Mouse (Mus musculus): Measurements from ENCODE around the gene Cyb5r3. TPM values are rescaled to one million over a fixed set of nuclear protein-coding genes. Genes with fewer than 3 reads are reported as not detected.

Gene Cyb5r3
- polyA plus RNA-seq, 1 experiment from 2014 or later: 136 TPM

DNA sequence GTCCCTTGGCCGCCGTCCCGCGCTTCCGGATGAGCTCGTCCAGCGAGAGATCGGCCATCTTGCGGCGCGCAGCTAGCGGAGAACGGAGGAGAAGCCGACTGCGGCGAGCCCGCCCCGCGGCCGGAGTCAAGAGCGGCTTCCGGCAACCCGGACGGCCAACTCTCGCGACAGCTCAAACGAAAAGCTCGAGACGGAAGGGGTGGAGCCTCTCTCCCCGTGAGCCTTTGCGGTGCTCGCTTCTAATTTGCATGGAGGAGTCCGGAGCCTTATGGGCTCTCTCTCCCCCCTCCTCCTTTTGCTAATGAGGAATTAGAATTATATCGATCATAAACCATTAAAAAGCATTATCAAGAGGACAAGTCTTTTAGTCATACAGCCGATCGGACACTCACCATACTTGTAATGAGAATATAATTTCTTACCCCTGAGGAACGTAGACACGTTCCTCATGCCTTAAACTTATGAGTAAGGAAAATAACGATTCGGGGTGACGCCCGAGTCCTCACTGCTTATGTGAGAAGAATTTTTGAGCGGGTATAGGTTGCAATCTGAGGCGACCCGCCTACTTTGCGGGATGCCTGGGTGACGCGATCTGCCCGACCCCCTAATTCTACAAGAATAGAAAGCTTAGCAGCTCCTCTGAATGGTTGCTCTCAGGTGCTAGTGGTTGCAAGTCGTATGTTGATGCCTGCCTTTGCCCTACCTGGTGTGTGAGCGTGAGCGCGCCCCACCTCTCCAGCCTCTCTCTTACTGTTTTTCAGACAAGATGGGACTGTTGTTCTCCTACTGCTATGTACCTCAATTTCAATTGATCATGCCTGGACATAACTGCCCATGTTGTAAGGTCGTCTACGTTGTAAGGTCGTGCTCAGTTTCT lies 23.0 kb downstream of the Cyb5r3 start, which contains the start of gene Poldip3:
TSS of gene Poldip3 (minus strand) at position 189 of the 877 bp plus-strand sequence.
- peak within 1 kb of the TSS; percentile 97 for H3K9ac ChIP-seq (ENCODE audit: low read length)
- peak within 1 kb of the TSS; percentile 94 for H3K4me3 ChIP-seq (ENCODE audit: low read depth, low read length)
- under 1% methylated on average over 56 of the region's 56 CpGs for WGBS
- no peaks in the 10 kb centered on the region for H3K9me3 ChIP-seq (ENCODE audit: control insufficient read depth, low read length)
- peak within 1 kb of the TSS; percentile 94 for H3K27ac ChIP-seq (replicated peaks; ENCODE audit: low read depth, low read length)
- no peaks in the 10 kb centered on the region for H3K27me3 ChIP-seq (ENCODE audit: control insufficient read depth, insufficient read depth, low read length)
- peaks cover 5% of the 10 kb centered on the region; the same call in 1 of the 2 replicates for H3K36me3 ChIP-seq (ENCODE audit: control insufficient read depth, insufficient read depth, low read length)
- peak; percentile 98 for DNase-seq (ENCODE audit: low spot score)
- H3K4me1 ChIP-seq (ENCODE audit: control insufficient read depth, insufficient read depth, low read length): peaks cover 5% of the 10 kb centered on the region
- peak within 1 kb of the TSS; percentile 79 for H3K4me2 ChIP-seq (ENCODE audit: low read depth, severe bottlenecking)
- ATAC-seq (ENCODE audit: insufficient number of reproducible peaks, low FRiP score, low TSS enrichment, low read depth): peak; percentile 92

DNA sequence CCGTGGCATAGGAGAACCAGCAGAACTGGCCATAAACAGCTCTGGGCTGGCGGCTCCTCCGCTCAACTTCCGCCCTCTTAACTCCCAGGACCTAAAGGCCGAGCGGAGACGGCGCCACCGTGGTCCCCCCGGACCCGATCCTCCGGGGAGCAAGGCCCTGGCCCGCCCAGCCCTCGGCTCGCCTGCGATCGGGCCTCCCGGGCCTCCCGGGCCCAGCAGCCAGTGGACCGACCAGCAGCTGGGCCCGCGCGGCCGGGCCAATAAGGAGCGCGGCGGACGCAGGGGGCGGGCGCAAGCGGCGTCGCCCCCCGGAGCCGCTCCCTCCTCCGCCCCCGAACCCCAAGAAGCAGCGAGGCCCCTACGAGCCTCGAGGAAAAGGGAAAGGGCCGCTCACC lies 23.6 kb downstream of the Cyb5r3 start:
- Histone ChIP-seq H3K4me3 (ENCODE audit: low read depth, low read length) (peak overlapping the region; percentile 94), H3K4me2 (ENCODE audit: low read depth, severe bottlenecking) (peak overlapping the region; percentile 79), H3K27me3 (ENCODE audit: control insufficient read depth, insufficient read depth, low read length) (no peaks in the 10 kb centered on the region), H3K9ac (ENCODE audit: low read length) (peak overlapping the region; percentile 97), H3K27ac (replicated peaks; ENCODE audit: low read depth, low read length) (peak overlapping the region; percentile 94), H3K9me3 (ENCODE audit: control insufficient read depth, low read length) (no peaks in the 10 kb centered on the region), H3K36me3 (ENCODE audit: control insufficient read depth, insufficient read depth, low read length) (peaks cover 5% of the 10 kb centered on the region; the same call in 1 of the 2 replicates), H3K4me1 (ENCODE audit: control insufficient read depth, insufficient read depth, low read length) (peaks cover 5% of the 10 kb centered on the region)
- peak; percentile 68 for ATAC-seq (ENCODE audit: insufficient number of reproducible peaks, low FRiP score, low TSS enrichment, low read depth)
- under 1% methylated on average over 41 of the region's 41 CpGs for WGBS
- no peak for DNase-seq (ENCODE audit: low spot score)

DNA sequence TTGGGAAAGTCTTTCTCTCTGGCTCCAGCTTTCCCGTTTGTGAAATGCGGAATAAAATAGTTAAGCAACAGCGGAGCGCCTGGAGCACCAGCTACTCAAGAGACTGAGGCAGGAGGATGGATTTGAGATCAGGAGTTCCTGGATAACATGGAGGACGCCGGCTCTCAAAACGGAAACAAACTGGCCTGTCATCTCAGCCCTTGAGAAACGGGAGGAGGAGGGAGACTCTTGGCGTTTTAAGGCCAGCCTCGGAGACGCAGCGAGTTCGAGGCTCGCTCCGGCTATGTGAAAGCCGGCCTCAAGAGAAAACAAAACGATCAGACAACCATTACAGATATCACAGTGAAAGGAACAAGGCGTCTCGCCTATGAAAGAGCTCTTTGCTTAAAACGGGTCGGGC lies 24.0 kb downstream of the Cyb5r3 start:
- 4% methylated on average over 21 of the region's 21 CpGs for WGBS
- Histone ChIP-seq H3K4me3 (ENCODE audit: low read depth, low read length) (peak overlapping the region; percentile 94), H3K9me3 (ENCODE audit: control insufficient read depth, low read length) (no peaks in the 10 kb centered on the region), H3K27ac (replicated peaks; ENCODE audit: low read depth, low read length) (peak overlapping the region; percentile 94), H3K4me1 (ENCODE audit: control insufficient read depth, insufficient read depth, low read length) (peaks cover 5% of the 10 kb centered on the region), H3K9ac (ENCODE audit: low read length) (peak overlapping the region; percentile 97), H3K4me2 (ENCODE audit: low read depth, severe bottlenecking) (peak overlapping the region; percentile 79), H3K27me3 (ENCODE audit: control insufficient read depth, insufficient read depth, low read length) (no peaks in the 10 kb centered on the region), H3K36me3 (ENCODE audit: control insufficient read depth, insufficient read depth, low read length) (peaks cover 5% of the 10 kb centered on the region; the same call in 1 of the 2 replicates)
- ATAC-seq (ENCODE audit: insufficient number of reproducible peaks, low FRiP score, low TSS enrichment, low read depth) (no peak), DNase-seq (ENCODE audit: low spot score) (no peak)

DNA sequence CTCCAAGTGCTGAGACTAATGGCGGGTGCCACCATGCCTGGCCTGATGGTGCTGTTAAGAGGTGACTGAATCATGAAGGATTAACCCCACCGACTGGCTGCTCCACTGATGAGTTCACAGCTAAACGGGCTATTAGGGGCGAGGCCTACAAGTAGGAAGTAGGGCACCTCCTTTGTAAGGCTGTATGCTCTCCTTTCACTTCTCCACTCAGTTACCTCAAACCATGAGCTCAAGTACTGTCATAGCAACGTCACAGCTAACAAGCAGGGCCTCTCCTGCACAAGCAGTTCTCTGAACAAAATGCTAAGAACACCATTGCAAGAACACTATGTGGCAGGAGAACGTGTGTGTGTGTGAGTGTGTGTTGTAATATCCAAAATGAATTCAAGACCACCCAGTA lies 26.9 kb downstream of the Cyb5r3 start:
- WGBS: 94% methylated on average over 6 of the region's 6 CpGs
- no peak overlapping the region for H3K27ac ChIP-seq (replicated peaks; ENCODE audit: low read depth, low read length)
- H3K27me3 ChIP-seq (ENCODE audit: control insufficient read depth, insufficient read depth, low read length): no peaks in the 10 kb centered on the region
- H3K9ac ChIP-seq (ENCODE audit: low read length): no peak overlapping the region
- peaks cover 5% of the 10 kb centered on the region; the same call in 1 of the 2 replicates for H3K36me3 ChIP-seq (ENCODE audit: control insufficient read depth, insufficient read depth, low read length)
- peaks cover 5% of the 10 kb centered on the region for H3K4me1 ChIP-seq (ENCODE audit: control insufficient read depth, insufficient read depth, low read length)
- H3K9me3 ChIP-seq (ENCODE audit: control insufficient read depth, low read length): no peaks in the 10 kb centered on the region
- DNase-seq (ENCODE audit: low spot score) (no peak), ATAC-seq (ENCODE audit: insufficient number of reproducible peaks, low FRiP score, low TSS enrichment, low read depth) (no peak)
- no peak overlapping the region for H3K4me2 ChIP-seq (ENCODE audit: low read depth, severe bottlenecking)
- no peak overlapping the region for H3K4me3 ChIP-seq (ENCODE audit: low read depth, low read length)

DNA sequence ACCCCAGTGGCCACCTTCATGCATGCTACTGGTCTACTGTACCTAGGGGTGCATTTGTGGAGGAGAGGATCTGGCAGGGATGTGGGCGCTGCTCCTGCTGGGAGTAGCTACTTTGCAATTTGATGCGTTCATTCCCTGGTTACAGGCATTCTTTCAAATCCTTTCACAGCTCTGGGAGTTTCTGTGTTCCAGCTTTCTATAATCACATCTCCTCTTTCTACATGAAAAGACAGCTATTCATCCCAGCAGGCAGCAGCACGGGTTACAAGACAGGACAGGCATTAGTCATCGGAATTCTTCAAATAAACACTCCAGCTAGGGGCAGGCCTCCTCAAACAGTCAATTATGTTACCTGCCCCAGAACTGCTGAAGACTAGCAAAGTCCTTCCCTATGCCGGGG lies 29.5 kb downstream of the Cyb5r3 start:
- H3K27ac ChIP-seq (replicated peaks; ENCODE audit: low read depth, low read length): no peak overlapping the region
- no peak overlapping the region for H3K4me2 ChIP-seq (ENCODE audit: low read depth, severe bottlenecking)
- no peaks in the 10 kb centered on the region for H3K27me3 ChIP-seq (ENCODE audit: control insufficient read depth, insufficient read depth, low read length)
- no peaks in the 10 kb centered on the region for H3K9me3 ChIP-seq (ENCODE audit: control insufficient read depth, low read length)
- H3K4me3 ChIP-seq (ENCODE audit: low read depth, low read length): no peak overlapping the region
- peaks cover 9% of the 10 kb centered on the region; the same call in 1 of the 2 replicates for H3K36me3 ChIP-seq (ENCODE audit: control insufficient read depth, insufficient read depth, low read length)
- 73% methylated on average over 5 of the region's 5 CpGs for WGBS
- no peak for ATAC-seq (ENCODE audit: insufficient number of reproducible peaks, low FRiP score, low TSS enrichment, low read depth)
- H3K4me1 ChIP-seq (ENCODE audit: control insufficient read depth, insufficient read depth, low read length): peaks cover under 1% of the 10 kb centered on the region; the same call in 1 of the 2 replicates
- no peak for DNase-seq (ENCODE audit: low spot score)
- H3K9ac ChIP-seq (ENCODE audit: low read length): no peak overlapping the region

GRCm38 (mm10) chr15:83135654-83136053 lies 36.7 kb downstream of the Cyb5r3 start:
- Histone ChIP-seq H3K9ac (ENCODE audit: low read length) (no peak overlapping the region), H3K4me1 (ENCODE audit: control insufficient read depth, insufficient read depth, low read length) (no peaks in the 10 kb centered on the region), H3K36me3 (ENCODE audit: control insufficient read depth, insufficient read depth, low read length) (peaks cover 34% of the 10 kb centered on the region), H3K4me3 (ENCODE audit: low read depth, low read length) (no peak overlapping the region), H3K4me2 (ENCODE audit: low read depth, severe bottlenecking) (no peak overlapping the region), H3K27me3 (ENCODE audit: control insufficient read depth, insufficient read depth, low read length) (no peaks in the 10 kb centered on the region), H3K9me3 (ENCODE audit: control insufficient read depth, low read length) (no peaks in the 10 kb centered on the region), H3K27ac (replicated peaks; ENCODE audit: low read depth, low read length) (no peak overlapping the region)
- DNase-seq (ENCODE audit: low spot score) (no peak), ATAC-seq (ENCODE audit: insufficient number of reproducible peaks, low FRiP score, low TSS enrichment, low read depth) (no peak)
- WGBS: 93% methylated on average over 2 of the region's 2 CpGs

DNA sequence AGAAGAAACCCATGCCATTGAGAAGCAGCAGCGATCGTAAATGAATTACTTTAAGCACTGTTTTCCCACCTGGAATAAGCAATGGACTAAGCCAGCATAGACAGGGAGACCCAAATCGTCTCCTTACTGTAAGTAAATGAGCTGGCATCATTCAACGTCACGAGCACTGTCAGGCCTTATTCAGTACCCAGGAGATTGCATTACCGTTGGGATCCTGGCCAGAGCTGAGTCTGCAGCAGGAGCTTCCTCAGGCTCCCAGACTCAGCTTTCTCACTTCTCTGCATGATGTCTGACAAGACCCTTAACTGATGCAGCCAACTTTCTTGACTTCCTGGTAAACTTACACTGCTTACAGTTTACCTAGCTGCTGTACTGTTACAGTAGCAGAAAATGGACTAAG lies 37.7 kb downstream of the Cyb5r3 start:
- no peak overlapping the region for H3K9ac ChIP-seq (ENCODE audit: low read length)
- no peak overlapping the region for H3K4me3 ChIP-seq (ENCODE audit: low read depth, low read length)
- H3K27ac ChIP-seq (replicated peaks; ENCODE audit: low read depth, low read length): no peak overlapping the region
- peaks cover 34% of the 10 kb centered on the region for H3K36me3 ChIP-seq (ENCODE audit: control insufficient read depth, insufficient read depth, low read length)
- no peaks in the 10 kb centered on the region for H3K27me3 ChIP-seq (ENCODE audit: control insufficient read depth, insufficient read depth, low read length)
- 94% methylated on average over 6 of the region's 6 CpGs for WGBS
- ATAC-seq (ENCODE audit: insufficient number of reproducible peaks, low FRiP score, low TSS enrichment, low read depth): no peak
- H3K4me1 ChIP-seq (ENCODE audit: control insufficient read depth, insufficient read depth, low read length): no peaks in the 10 kb centered on the region
- no peaks in the 10 kb centered on the region for H3K9me3 ChIP-seq (ENCODE audit: control insufficient read depth, low read length)
- H3K4me2 ChIP-seq (ENCODE audit: low read depth, severe bottlenecking): no peak overlapping the region
- DNase-seq (ENCODE audit: low spot score): no peak

DNA sequence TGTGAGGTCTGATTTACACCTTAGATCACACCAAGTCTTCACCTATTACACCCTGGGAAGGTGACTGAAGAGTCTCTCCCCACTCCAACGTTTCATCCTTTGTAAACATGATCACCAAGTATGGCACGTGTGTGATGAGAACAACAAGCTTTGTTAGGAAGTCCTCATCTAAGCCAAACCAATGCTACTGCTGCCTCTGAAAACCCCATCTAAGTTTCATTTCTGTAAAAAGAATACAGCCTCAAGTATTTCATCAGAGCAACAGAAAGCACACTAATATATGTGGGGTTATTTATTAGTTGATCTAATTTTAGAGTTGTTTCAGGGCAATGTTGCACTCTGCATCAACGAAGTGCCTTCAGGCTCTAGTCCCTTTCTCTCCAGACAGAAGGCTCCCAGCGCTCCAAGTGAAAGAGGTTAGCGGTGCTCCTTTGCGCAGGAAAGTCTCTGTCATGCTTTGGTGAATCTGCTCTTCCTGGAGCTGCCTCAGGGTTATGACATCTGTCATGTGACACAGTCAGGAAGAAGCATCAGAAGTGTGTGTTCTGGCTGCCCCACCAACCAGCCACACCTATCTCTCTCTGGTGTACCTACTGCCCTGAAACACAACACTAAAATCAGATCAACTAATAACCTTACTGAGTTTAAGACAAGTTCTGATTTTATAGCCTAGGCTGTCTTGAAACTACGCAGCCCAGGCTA lies 42.7 kb downstream of the Cyb5r3 start:
- 93% methylated on average over 7 of the region's 7 CpGs for WGBS
- Histone ChIP-seq H3K36me3 (ENCODE audit: control insufficient read depth, insufficient read depth, low read length) (peaks cover 42% of the 10 kb centered on the region), H3K4me3 (ENCODE audit: low read depth, low read length) (no peak overlapping the region), H3K27me3 (ENCODE audit: control insufficient read depth, insufficient read depth, low read length) (no peaks in the 10 kb centered on the region), H3K4me1 (ENCODE audit: control insufficient read depth, insufficient read depth, low read length) (no peaks in the 10 kb centered on the region), H3K9me3 (ENCODE audit: control insufficient read depth, low read length) (no peaks in the 10 kb centered on the region), H3K4me2 (ENCODE audit: low read depth, severe bottlenecking) (no peak overlapping the region), H3K9ac (ENCODE audit: low read length) (no peak overlapping the region), H3K27ac (replicated peaks; ENCODE audit: low read depth, low read length) (no peak overlapping the region)
- DNase-seq (ENCODE audit: low spot score) (no peak), ATAC-seq (ENCODE audit: insufficient number of reproducible peaks, low FRiP score, low TSS enrichment, low read depth) (no peak)

Measured in limb, embryonic 11.5 days (tissue).